Mouse (Mus musculus) midbrain, embryonic 12.5 days (tissue): ENCODE measurements around the gene Magi1. TPM values are rescaled to one million over a fixed set of nuclear protein-coding genes. Genes with fewer than 3 reads are reported as not detected.

Experiments
- ATAC-seq: fragments of 200-750 bp; cut with Nextera tagmentation; 2 replicates; pipeline ENCODE4 v1.8.0; 2017; ENCODE audit warnings: low read depth, moderate TSS enrichment, moderate library complexity; ENCODE audit not compliant: low FRiP score
- H3K27ac ChIP-seq: fragments of 300-500 bp; sonication (generic); replicated peaks from 2 replicates; pipeline ENCODE4 v1.5.1; 2016; ENCODE audit warnings: mild to moderate bottlenecking
- H3K27me3 ChIP-seq: fragments of 300-500 bp; sonication (generic); 2 replicates; pipeline ENCODE4 v1.6.1; 2016; ENCODE audit warnings: mild to moderate bottlenecking
- H3K36me3 ChIP-seq: fragments of 300-500 bp; sonication (generic); 2 replicates; pipeline ENCODE4 v1.6.1; 2016
- H3K4me1 ChIP-seq: fragments of 300-500 bp; sonication (generic); 2 replicates; pipeline ENCODE4 v1.6.1; 2016
- H3K4me2 ChIP-seq: fragments of 300-500 bp; sonication (generic); replicated peaks from 2 replicates; pipeline ENCODE4 v1.6.1; 2016; ENCODE audit warnings: mild to moderate bottlenecking, moderate library complexity
- H3K4me3 ChIP-seq: fragments of 300-500 bp; sonication (generic); 2 replicates; pipeline ENCODE4 v1.5.1; 2016; ENCODE audit warnings: mild to moderate bottlenecking
- H3K9ac ChIP-seq: fragments of 300-500 bp; sonication (generic); replicated peaks from 2 replicates; pipeline ENCODE4 v1.6.1; 2016; ENCODE audit warnings: mild to moderate bottlenecking, moderate library complexity
- H3K9me3 ChIP-seq: fragments of 300-500 bp; sonication (generic); 2 replicates; pipeline ENCODE4 v1.6.1; 2016; ENCODE audit warnings: mild to moderate bottlenecking
- WGBS: fragments of 180-500 bp; shearing (Covaris S2); methylation state at CpG from one replicate; pipeline ENCODE4 v1.1.7; 2016; 5-methylcytosine and 5-hydroxymethylcytosine counted together
- polyA plus RNA-seq: library from polyadenylated mRNA; unstranded; fragments of >200 nt; fragmentation: Nextera tagmentation; extraction: Ambion mirVana; gene quantifications from 2 replicates; pipeline ENCODE4 v1.2.1, GENCODE M21; 2016

The Magi1 gene
- polyA plus RNA-seq, 1 experiment from 2014 or later: 45.1 TPM

DNA sequence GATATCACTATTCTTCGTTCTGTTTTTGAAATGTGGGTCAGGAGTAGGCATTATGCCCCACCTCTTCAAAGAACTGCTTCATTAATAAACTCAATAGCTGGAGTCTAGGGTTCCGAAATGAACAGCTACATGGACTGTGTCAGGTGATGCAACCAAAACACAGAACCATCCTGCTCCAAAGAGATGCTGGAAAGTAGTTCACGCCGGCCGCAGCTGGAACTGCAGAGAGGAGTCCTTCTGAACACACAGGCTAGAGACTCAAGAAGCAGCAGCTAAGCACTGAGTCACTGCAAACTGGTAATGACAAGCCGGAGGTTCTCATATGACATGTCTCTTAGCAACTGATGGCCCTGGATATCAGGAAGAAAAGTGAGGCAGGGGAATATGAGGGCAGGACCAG lies 57.5 kb downstream of the Magi1 start:
- H3K36me3 ChIP-seq: no peaks in the 10 kb centered on the region
- no peak overlapping the region for H3K9ac ChIP-seq
- peaks cover 20% of the 10 kb centered on the region for H3K4me1 ChIP-seq
- 82% methylated on average over 6 of the region's 6 CpGs for WGBS
- H3K4me3 ChIP-seq: no peak overlapping the region
- no peak for ATAC-seq
- no peak overlapping the region for H3K4me2 ChIP-seq
- no peaks in the 10 kb centered on the region for H3K9me3 ChIP-seq
- no peak overlapping the region for H3K27ac ChIP-seq
- no peaks in the 10 kb centered on the region for H3K27me3 ChIP-seq

DNA sequence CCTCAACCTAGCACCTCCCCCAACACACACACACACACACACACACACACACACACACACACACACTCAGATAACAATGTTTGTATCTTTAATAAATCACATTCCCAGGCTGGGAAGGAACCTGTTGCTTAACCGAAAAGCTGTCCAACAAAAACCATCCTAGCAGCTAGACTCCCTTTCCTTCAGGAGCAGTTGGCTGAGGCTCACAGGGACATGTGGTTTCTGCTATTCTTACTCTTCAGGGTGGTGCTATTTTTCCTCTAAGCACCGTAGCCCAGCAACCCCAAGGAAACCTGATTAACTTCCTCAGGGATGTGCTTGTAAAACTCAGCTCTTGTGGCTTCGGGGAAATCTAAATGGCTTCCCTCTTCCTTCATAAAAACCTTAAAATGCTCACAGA lies 57.9 kb downstream of the Magi1 start:
- ATAC-seq: no peak
- 70% methylated on average over 3 of the region's 3 CpGs for WGBS

DNA sequence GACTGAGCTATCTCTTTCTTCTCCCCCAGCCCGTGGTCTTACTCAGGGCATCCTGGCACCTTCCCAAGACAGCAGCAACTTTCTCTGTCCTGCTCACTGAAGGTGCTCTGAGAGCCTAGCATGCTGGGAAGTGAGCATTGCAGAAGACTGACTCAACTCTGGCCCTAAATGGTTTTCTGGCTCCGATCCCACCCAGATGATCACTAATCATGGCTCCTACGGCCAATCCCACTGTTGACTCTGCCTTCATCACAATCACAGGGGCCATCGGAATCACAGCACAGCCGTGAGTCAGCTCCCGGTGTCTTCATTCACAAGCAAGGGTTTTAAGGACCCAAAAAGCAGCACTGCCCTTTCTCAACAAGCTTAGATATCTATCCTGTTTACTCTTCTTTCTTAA lies 58.6 kb downstream of the Magi1 start:
- no peak for ATAC-seq
- H3K4me3 ChIP-seq: no peak overlapping the region
- H3K27me3 ChIP-seq: no peaks in the 10 kb centered on the region
- WGBS: 80% methylated on average over 6 of the region's 6 CpGs
- H3K27ac ChIP-seq: no peak overlapping the region
- no peaks in the 10 kb centered on the region for H3K9me3 ChIP-seq
- no peaks in the 10 kb centered on the region for H3K36me3 ChIP-seq
- no peak overlapping the region for H3K9ac ChIP-seq
- no peak overlapping the region for H3K4me2 ChIP-seq
- peaks cover 15% of the 10 kb centered on the region; the same call in 1 of the 2 replicates for H3K4me1 ChIP-seq

More for the DNA sequence above, 57.9 kb downstream of the Magi1 start:
- no peak overlapping the region for H3K27ac ChIP-seq
- H3K36me3 ChIP-seq: no peaks in the 10 kb centered on the region
- H3K9me3 ChIP-seq: no peaks in the 10 kb centered on the region
- no peak overlapping the region for H3K4me2 ChIP-seq
- H3K4me1 ChIP-seq: peaks cover 16% of the 10 kb centered on the region
- H3K27me3 ChIP-seq: no peaks in the 10 kb centered on the region
- no peak overlapping the region for H3K4me3 ChIP-seq
- H3K9ac ChIP-seq: no peak overlapping the region

DNA sequence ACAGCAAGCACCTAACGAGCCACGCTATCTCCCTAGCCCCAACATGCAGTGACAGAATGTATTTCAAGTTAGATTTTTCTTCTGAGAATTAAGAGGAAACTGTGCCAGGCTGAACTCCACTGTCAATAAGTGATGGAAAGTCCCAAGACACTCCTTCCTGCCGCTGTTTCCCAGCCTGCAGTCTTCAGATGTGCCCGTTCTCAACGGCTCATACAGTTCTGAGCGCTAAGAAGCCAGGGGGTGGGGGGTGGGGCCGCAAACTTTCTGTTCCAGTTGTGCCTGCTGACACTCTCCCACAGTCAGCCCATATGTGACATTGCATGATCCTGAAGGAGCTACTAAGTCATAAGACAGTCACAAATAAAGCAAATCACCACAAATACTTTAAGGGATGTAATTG lies 61.5 kb downstream of the Magi1 start:
- Histone ChIP-seq H3K9me3 (no peaks in the 10 kb centered on the region), H3K4me1 (peaks cover 15% of the 10 kb centered on the region; the same call in 1 of the 2 replicates), H3K4me3 (no peak overlapping the region), H3K4me2 (no peak overlapping the region), H3K9ac (no peak overlapping the region), H3K36me3 (no peaks in the 10 kb centered on the region), H3K27ac (no peak overlapping the region), H3K27me3 (no peaks in the 10 kb centered on the region)
- ATAC-seq: no peak
- WGBS: 72% methylated on average over 7 of the region's 7 CpGs

DNA sequence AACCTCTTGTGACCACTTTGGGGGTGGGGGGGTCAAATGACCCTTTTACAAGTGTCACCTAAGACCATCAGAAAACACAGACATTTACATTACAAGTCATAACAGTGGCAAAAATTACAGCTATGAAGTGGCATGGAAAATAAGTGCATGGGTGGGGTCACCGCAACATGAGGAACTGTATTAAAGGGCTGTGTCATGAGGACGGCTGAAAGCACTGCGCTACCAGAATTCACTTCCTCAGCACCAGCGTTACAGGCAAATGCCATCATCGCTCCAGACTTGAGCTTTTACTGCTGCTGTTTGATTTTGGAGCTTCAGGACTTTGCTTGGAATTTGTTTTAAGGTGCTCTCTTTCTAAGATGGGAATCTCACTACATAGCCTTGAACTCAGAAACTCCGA lies 62.0 kb downstream of the Magi1 start:
- H3K4me3 ChIP-seq: no peak overlapping the region
- no peaks in the 10 kb centered on the region for H3K36me3 ChIP-seq
- WGBS: 94% methylated on average over 6 of the region's 6 CpGs
- H3K27ac ChIP-seq: no peak overlapping the region
- no peaks in the 10 kb centered on the region for H3K27me3 ChIP-seq
- no peak overlapping the region for H3K9ac ChIP-seq
- H3K4me2 ChIP-seq: no peak overlapping the region
- peaks cover 15% of the 10 kb centered on the region; the same call in 1 of the 2 replicates for H3K4me1 ChIP-seq
- no peaks in the 10 kb centered on the region for H3K9me3 ChIP-seq
- ATAC-seq: no peak

- Histone ChIP-seq H3K4me1 (peaks cover 5% of the 10 kb centered on the region; the same call in 1 of the 2 replicates), H3K9ac (no peak overlapping the region), H3K27ac (no peak overlapping the region), H3K27me3 (no peaks in the 10 kb centered on the region), H3K4me3 (no peak overlapping the region), H3K4me2 (no peak overlapping the region), H3K9me3 (no peaks in the 10 kb centered on the region), H3K36me3 (no peaks in the 10 kb centered on the region)
- WGBS: 83% methylated on average over 4 of the region's 4 CpGs
- no peak for ATAC-seq
Observed at GRCm38 (mm10) chr6:94218076-94218475, 65.6 kb downstream of the Magi1 start.

DNA sequence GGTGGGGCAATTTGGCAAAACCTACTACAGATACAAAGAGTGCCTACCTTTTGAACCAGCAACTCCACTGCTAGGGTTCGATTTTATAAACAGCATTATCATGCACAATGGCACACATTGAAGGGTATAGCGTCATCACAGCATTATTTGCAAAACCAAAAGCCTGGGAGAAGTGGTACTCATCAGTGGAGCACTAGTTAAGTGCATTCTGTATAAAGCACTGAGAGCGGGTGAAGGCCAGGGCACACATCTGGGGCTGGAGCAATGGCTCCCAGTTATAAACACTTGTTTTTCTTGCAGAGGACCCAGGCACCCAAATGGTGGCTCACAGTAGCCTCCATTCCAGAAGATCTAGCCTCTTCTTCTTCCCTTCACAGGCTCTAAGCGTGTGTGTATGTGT lies 67.9 kb downstream of the Magi1 start:
- Histone ChIP-seq H3K27me3 (no peaks in the 10 kb centered on the region), H3K4me2 (no peak overlapping the region), H3K36me3 (no peaks in the 10 kb centered on the region), H3K4me3 (no peak overlapping the region), H3K9me3 (no peaks in the 10 kb centered on the region), H3K27ac (no peak overlapping the region), H3K4me1 (peaks cover 5% of the 10 kb centered on the region; the same call in 1 of the 2 replicates), H3K9ac (no peak overlapping the region)
- no peak for ATAC-seq
- WGBS: 91% methylated on average over 4 of the region's 4 CpGs

- no peak for ATAC-seq
- H3K9ac ChIP-seq: no peak overlapping the region
- 88% methylated on average over 7 of the region's 7 CpGs for WGBS
- H3K9me3 ChIP-seq: no peaks in the 10 kb centered on the region
- H3K27ac ChIP-seq: no peak overlapping the region
- H3K4me3 ChIP-seq: no peak overlapping the region
- H3K27me3 ChIP-seq: no peaks in the 10 kb centered on the region
- H3K4me2 ChIP-seq: no peak overlapping the region
- H3K36me3 ChIP-seq: no peaks in the 10 kb centered on the region
- H3K4me1 ChIP-seq: no peaks in the 10 kb centered on the region
Observed at GRCm38 (mm10) chr6:94214895-94215538, 68.7 kb downstream of the Magi1 start.

DNA sequence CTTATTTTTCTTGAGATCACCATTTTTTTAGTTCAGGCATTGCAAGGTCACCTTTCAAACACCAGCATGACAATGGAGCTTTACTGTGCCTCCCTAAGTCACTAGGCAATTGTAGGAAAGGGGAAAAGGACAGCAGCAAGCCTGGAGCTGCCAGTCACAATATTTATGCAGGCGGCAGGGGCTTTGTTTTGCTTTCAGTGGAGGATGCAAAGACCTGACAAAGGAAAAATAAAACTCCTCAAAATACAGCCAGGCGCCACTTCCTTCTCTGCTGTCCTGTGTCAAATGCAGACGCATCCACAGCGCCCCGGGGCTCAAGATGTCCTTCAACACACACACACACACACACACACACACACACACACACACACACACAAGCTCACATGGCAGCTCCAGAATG lies 77.8 kb downstream of the Magi1 start:
- Histone ChIP-seq H3K27ac (no peak overlapping the region), H3K9ac (no peak overlapping the region), H3K4me1 (peaks cover 5% of the 10 kb centered on the region), H3K27me3 (no peaks in the 10 kb centered on the region), H3K4me2 (no peak overlapping the region), H3K36me3 (no peaks in the 10 kb centered on the region), H3K9me3 (no peaks in the 10 kb centered on the region), H3K4me3 (no peak overlapping the region)
- ATAC-seq: no peak
- 36% methylated on average over 5 of the region's 5 CpGs for WGBS

- 69% methylated on average over 5 of the region's 5 CpGs for WGBS
- Histone ChIP-seq H3K9me3 (no peaks in the 10 kb centered on the region), H3K4me1 (peaks cover 5% of the 10 kb centered on the region), H3K9ac (no peak overlapping the region), H3K27ac (no peak overlapping the region), H3K4me3 (no peak overlapping the region), H3K4me2 (no peak overlapping the region), H3K36me3 (no peaks in the 10 kb centered on the region), H3K27me3 (no peaks in the 10 kb centered on the region)
- ATAC-seq: no peak
Observed at GRCm38 (mm10) chr6:94203642-94204145, 80.0 kb downstream of the Magi1 start.

GRCm38 (mm10) chr6:94201940-94202339 lies 81.8 kb downstream of the Magi1 start:
- H3K36me3 ChIP-seq: no peaks in the 10 kb centered on the region
- no peaks in the 10 kb centered on the region for H3K9me3 ChIP-seq
- WGBS: 92% methylated on average over 2 of the region's 2 CpGs
- H3K27ac ChIP-seq: no peak overlapping the region
- no peak overlapping the region for H3K4me2 ChIP-seq
- H3K4me3 ChIP-seq: no peak overlapping the region
- no peak overlapping the region for H3K9ac ChIP-seq
- peaks cover 5% of the 10 kb centered on the region for H3K4me1 ChIP-seq
- ATAC-seq: no peak
- H3K27me3 ChIP-seq: no peaks in the 10 kb centered on the region

GRCm38 (mm10) chr6:94200910-94201309 lies 82.8 kb downstream of the Magi1 start:
- Histone ChIP-seq H3K27ac (no peak overlapping the region), H3K27me3 (no peaks in the 10 kb centered on the region), H3K9me3 (no peaks in the 10 kb centered on the region), H3K9ac (no peak overlapping the region), H3K36me3 (no peaks in the 10 kb centered on the region), H3K4me1 (peaks cover 1% of the 10 kb centered on the region), H3K4me3 (no peak overlapping the region), H3K4me2 (no peak overlapping the region)
- 53% methylated on average over 3 of the region's 3 CpGs for WGBS
- ATAC-seq: no peak

GRCm38 (mm10) chr6:94199696-94200095 lies 84.0 kb downstream of the Magi1 start:
- Histone ChIP-seq H3K9ac (no peak overlapping the region), H3K27me3 (no peaks in the 10 kb centered on the region), H3K4me1 (no peaks in the 10 kb centered on the region), H3K9me3 (no peaks in the 10 kb centered on the region), H3K36me3 (no peaks in the 10 kb centered on the region), H3K4me2 (no peak overlapping the region), H3K27ac (no peak overlapping the region), H3K4me3 (no peak overlapping the region)
- ATAC-seq: no peak
- WGBS: 85% methylated on average over 2 of the region's 2 CpGs
